Comparison of ENCODE assay signal across 12 mouse cellular contexts in genomic region chr8:84739401-84739742, GRCm38 (mm10). TPM values are rescaled to one million over a fixed set of nuclear protein-coding genes. Genes with fewer than 3 reads are reported as not detected.
DNase-seq lines count a peak whose midpoint lies in the region; ATAC-seq and TF ChIP-seq lines count a peak whose summit lies in the region.
"Had no signal": no experiment of that assay in that cellular context is flagged by ENCODE, and none has a peak within 500 bp of the region (broad histone marks: within the 10 kb centered on the region; RNA-seq: fewer than 3 reads in every experiment).

No protein-coding gene starts in this region.

- peaks cover 71% of the 10 kb centered on the region for H3K4me1 ChIP-seq in lung, embryonic 16.5 days (replicated peaks; ENCODE audit: control insufficient read depth, insufficient read depth, low read length)
- peaks cover 20% of the 10 kb centered on the region for H3K4me1 ChIP-seq in forebrain, postnatal 0 days (ENCODE audit: insufficient read depth)
- peaks cover 59% of the 10 kb centered on the region for H3K4me1 ChIP-seq in olfactory bulb, adult 2 months (ENCODE audit: control insufficient read depth, insufficient read depth, low read length)

- no peaks in the 10 kb centered on the region for H3K27me3 ChIP-seq in lung, embryonic 16.5 days (ENCODE audit: control insufficient read depth, insufficient read depth, low read depth, low read length)
- H3K27me3 ChIP-seq in forebrain, postnatal 0 days (ENCODE audit: insufficient read depth, low read length), result no peaks in the 10 kb centered on the region

- no peak overlapping the region for H3K9ac ChIP-seq in lung, embryonic 16.5 days (ENCODE audit: low read length)
- H3K9ac ChIP-seq in forebrain, postnatal 0 days, result no peak overlapping the region

- no peak for ATAC-seq in lung, embryonic 16.5 days (ENCODE audit: low read depth)
- ATAC-seq in forebrain, postnatal 0 days, result no peak

- H3K9me3 ChIP-seq in lung, embryonic 16.5 days (ENCODE audit: control insufficient read depth, low read length), result no peaks in the 10 kb centered on the region
- no peaks in the 10 kb centered on the region for H3K9me3 ChIP-seq in forebrain, postnatal 0 days (ENCODE audit: low read length)
- H3K9me3 ChIP-seq: G1E; megakaryocyte, embryonic 14.5 days had no signal

- no peak for TF ChIP-seq POLR2A in olfactory bulb, adult 2 months (IDR thresholded peaks at IDR 0.05; ENCODE audit: insufficient read depth, low read depth, low read length)

- intact Hi-C loops in gastrocnemius, adult 2 months (cut with DNase I), result loop anchor here (2.0 to 5.0 kb wide), 2 partner anchors 37 to 73 kb away; partner anchors contain the start of gene Lyl1
- intact Hi-C loops in gastrocnemius, postnatal 36 days (cut with DNase I), result no loop called here

- WGBS in lung, embryonic 16.5 days, result 10% methylated on average over 1 of the region's 1 CpGs
- WGBS in forebrain, postnatal 0 days, result 13% methylated on average over 1 of the region's 1 CpGs
- 27% methylated on average over 1 of the region's 1 CpGs for WGBS in olfactory bulb, adult 2 months

- no peaks in the 10 kb centered on the region for H3K36me3 ChIP-seq in lung, embryonic 16.5 days (ENCODE audit: control insufficient read depth, insufficient read depth, low read length)
- H3K36me3 ChIP-seq in forebrain, postnatal 0 days (ENCODE audit: insufficient read depth), result no peaks in the 10 kb centered on the region

- DNase-seq in gastrocnemius, adult 2 months, result no peak
- DNase-seq in gastrocnemius, postnatal 36 days, result no peak
- no peak for DNase-seq in lung, postnatal 36 days
- DNase-seq in forebrain, postnatal 0 days, result no peak
- no peak for DNase-seq in adrenal gland, postnatal 10 days
- DNase-seq in kidney, postnatal 10 days, result no peak
- DNase-seq: cerebellum, adult 18-20 months; kidney, postnatal 4 days had no signal

- peak overlapping the region; percentile 3; the same call in 1 of the 2 replicates for H3K4me3 ChIP-seq in gastrocnemius, adult 2 months
- no peak overlapping the region for H3K4me3 ChIP-seq in lung, embryonic 16.5 days (ENCODE audit: low read length)
- H3K4me3 ChIP-seq in forebrain, postnatal 0 days (ENCODE audit: low read depth, low read length), result no peak overlapping the region
- H3K4me3 ChIP-seq in olfactory bulb, adult 2 months (ENCODE audit: insufficient read depth, low read depth, low read length), result no peak overlapping the region
- H3K4me3 ChIP-seq: megakaryocyte, embryonic 14.5 days had no signal

- H3K27ac ChIP-seq in gastrocnemius, adult 2 months, result peak overlapping the region; percentile 96
- peak overlapping the region; percentile 70 for H3K27ac ChIP-seq in lung, embryonic 16.5 days (ENCODE audit: low read length)
- H3K27ac ChIP-seq in forebrain, postnatal 0 days (ENCODE audit: low read depth, low read length), result peak overlapping the region; percentile 62; the same call in 1 of the 2 replicates
- H3K27ac ChIP-seq in olfactory bulb, adult 2 months (ENCODE audit: insufficient read depth, low read depth, low read length), result 0 out of 2 replicates have a peak overlapping the region, but pooled peaks have one; percentile 36

- TF ChIP-seq CTCF in gastrocnemius, adult 2 months (IDR thresholded peaks at IDR 0.05), result no peak
- no peak for TF ChIP-seq CTCF in forebrain, postnatal 0 days (IDR thresholded peaks at IDR 0.05; ENCODE audit: low read depth)
- no peak for TF ChIP-seq CTCF in olfactory bulb, adult 2 months (IDR thresholded peaks at IDR 0.05; ENCODE audit: insufficient read depth, low read depth, low read length)

- no peak overlapping the region for H3K4me2 ChIP-seq in lung, embryonic 16.5 days (ENCODE audit: low read depth, low read length)
- no peak overlapping the region for H3K4me2 ChIP-seq in forebrain, postnatal 0 days (ENCODE audit: low read depth)

RNA-seq across cellular contexts. Expression of gene G430095P16Rik, which starts 16.6 kb away (rescaled TPM):
- total RNA-seq in gastrocnemius, adult 2 months (2021), result under 1 TPM; 0.36 to 0.78 TPM
- 1 to 10 TPM in 1 of 2 experiments, not detected in 1; 1.0 TPM for total RNA-seq in gastrocnemius, postnatal 36 days (2021)
- polyA plus RNA-seq in lung, embryonic 16.5 days (2015; fragmentation: Nextera tagmentation; extraction: Ambion mirVana), result 3.1 and 3.7 TPM in 2 replicates
- total RNA-seq in forebrain, postnatal 0 days (2014; rRNA removed), result not detected in 2 replicates
- polyA plus RNA-seq in forebrain, postnatal 0 days (2015; fragmentation: Nextera tagmentation; extraction: Ambion mirVana), result 0.56 and 1.0 TPM in 2 replicates
- not detected in 2 replicates for polyA plus RNA-seq in olfactory bulb, adult 2 months (2012; ENCODE audit: insufficient read depth, insufficient read length, low replicate concordance, missing spikeins)
- total RNA-seq in adrenal gland, postnatal 10 days (2021), result under 1 TPM; 0.51 to 0.88 TPM

RNA-seq across cellular contexts. Expression of gene Lyl1, which starts 38.1 kb away (rescaled TPM):
- 1 to 10 TPM; 1.1 to 1.3 TPM for total RNA-seq in gastrocnemius, adult 2 months (2021)
- 1 to 10 TPM in 1 of 2 experiments, under 1 TPM in 1; 0.96 to 1.4 TPM for total RNA-seq in gastrocnemius, postnatal 36 days (2021)
- polyA plus RNA-seq in lung, embryonic 16.5 days (2015; fragmentation: Nextera tagmentation; extraction: Ambion mirVana), result 11.4 and 12.5 TPM in 2 replicates
- 2.2 and 2.7 TPM in 2 replicates for total RNA-seq in forebrain, postnatal 0 days (2014; rRNA removed)
- 2.4 and 2.5 TPM in 2 replicates for polyA plus RNA-seq in forebrain, postnatal 0 days (2015; fragmentation: Nextera tagmentation; extraction: Ambion mirVana)
- not detected in 2 replicates for polyA plus RNA-seq in olfactory bulb, adult 2 months (2012; ENCODE audit: insufficient read depth, insufficient read length, low replicate concordance, missing spikeins)
- 1 to 10 TPM; 7.8 to 8.5 TPM for total RNA-seq in adrenal gland, postnatal 10 days (2021)

RNA-seq across cellular contexts. Expression of gene Nacc1, which starts 51.7 kb away (rescaled TPM):
- total RNA-seq in gastrocnemius, adult 2 months (2021), result 10 to 100 TPM; 18.7 to 24.3 TPM
- 10 to 100 TPM; 18.1 to 20.1 TPM for total RNA-seq in gastrocnemius, postnatal 36 days (2021)
- polyA plus RNA-seq in lung, embryonic 16.5 days (2015; fragmentation: Nextera tagmentation; extraction: Ambion mirVana), result 16.9 and 19.5 TPM in 2 replicates
- total RNA-seq in forebrain, postnatal 0 days (2014; rRNA removed), result 65.9 and 78.2 TPM in 2 replicates
- polyA plus RNA-seq in forebrain, postnatal 0 days (2015; fragmentation: Nextera tagmentation; extraction: Ambion mirVana), result 14.6 and 14.7 TPM in 2 replicates
- polyA plus RNA-seq in olfactory bulb, adult 2 months (2012; ENCODE audit: insufficient read depth, insufficient read length, low replicate concordance, missing spikeins), result not detected in 2 replicates
- 10 to 100 TPM; 59.1 to 62.9 TPM for total RNA-seq in adrenal gland, postnatal 10 days (2021)

RNA-seq across cellular contexts. Expression of gene Trmt1, which starts 53.3 kb away (rescaled TPM):
- total RNA-seq in gastrocnemius, adult 2 months (2021), result 10 to 100 TPM; 45.6 to 57.5 TPM
- total RNA-seq in gastrocnemius, postnatal 36 days (2021), result 10 to 100 TPM; 39.8 to 43.3 TPM
- polyA plus RNA-seq in lung, embryonic 16.5 days (2015; fragmentation: Nextera tagmentation; extraction: Ambion mirVana), result 54.7 and 58.8 TPM in 2 replicates
- total RNA-seq in forebrain, postnatal 0 days (2014; rRNA removed), result 89.5 and 94.8 TPM in 2 replicates
- 59.8 and 67.5 TPM in 2 replicates for polyA plus RNA-seq in forebrain, postnatal 0 days (2015; fragmentation: Nextera tagmentation; extraction: Ambion mirVana)
- not detected in 2 replicates for polyA plus RNA-seq in olfactory bulb, adult 2 months (2012; ENCODE audit: insufficient read depth, insufficient read length, low replicate concordance, missing spikeins)
- total RNA-seq in adrenal gland, postnatal 10 days (2021), result 10 to 100 TPM; 63.4 to 82.8 TPM

Comparison
In these comparisons a context has a peak if more than half of its experiments do, and no peak if none do; other contexts are left out.
1. H3K27ac ChIP-seq: peak in every context shown above with its lines; median percentile 96 in gastrocnemius, adult 2 months; 70 in lung, embryonic 16.5 days; 62 in forebrain, postnatal 0 days; 36 in olfactory bulb, adult 2 months.